In genomic region chr17:24648731-24649377, GRCm38 (mm10) we compare ENCODE assay signal across 9 mouse cellular contexts. TPM values are rescaled to one million over a fixed set of nuclear protein-coding genes. Genes with fewer than 3 reads are reported as not detected.
DNase-seq lines count a peak whose midpoint lies in the region; ATAC-seq lines count a peak whose summit lies in the region.
"Had no signal": no experiment of that assay in that cellular context is flagged by ENCODE, and none has a peak within 500 bp of the region (broad histone marks: within the 10 kb centered on the region; RNA-seq: fewer than 3 reads in every experiment).

No protein-coding gene starts in this region.

- H3K4me1 ChIP-seq in kidney, embryonic 15.5 days: peaks cover 57% of the 10 kb centered on the region
- peaks cover 35% of the 10 kb centered on the region for H3K4me1 ChIP-seq in embryonic facial prominence, embryonic 12.5 days
- H3K4me1 ChIP-seq in hindbrain, embryonic 15.5 days (replicated peaks): peaks cover 19% of the 10 kb centered on the region
- peaks cover 17% of the 10 kb centered on the region for H3K4me1 ChIP-seq in midbrain, embryonic 15.5 days

- H3K4me3 ChIP-seq in kidney, embryonic 15.5 days (replicated peaks): peak overlapping the region; percentile 87
- H3K4me3 ChIP-seq in embryonic facial prominence, embryonic 12.5 days: peak overlapping the region; percentile 72
- peak overlapping the region; percentile 72 for H3K4me3 ChIP-seq in hindbrain, embryonic 15.5 days
- H3K4me3 ChIP-seq in midbrain, embryonic 15.5 days: peak overlapping the region; percentile 81

- WGBS in kidney, embryonic 15.5 days: 75% methylated on average over 10 of the region's 10 CpGs
- WGBS in embryonic facial prominence, embryonic 12.5 days: 70% methylated on average over 10 of the region's 10 CpGs
- WGBS in hindbrain, embryonic 15.5 days: 70% methylated on average over 10 of the region's 10 CpGs
- WGBS in midbrain, embryonic 15.5 days: 75% methylated on average over 10 of the region's 10 CpGs

- no peak for DNase-seq in kidney, postnatal 25 days
- no peak for DNase-seq in retina, postnatal 1 day
- DNase-seq in T-cell, adult 2 months (ENCODE audit: low spot score): no peak
- DNase-seq in testis, postnatal 10 days (ENCODE audit: low spot score): no peak

- H3K36me3 ChIP-seq in kidney, embryonic 15.5 days: no peaks in the 10 kb centered on the region
- no peaks in the 10 kb centered on the region for H3K36me3 ChIP-seq in embryonic facial prominence, embryonic 12.5 days
- H3K36me3 ChIP-seq in hindbrain, embryonic 15.5 days: no peaks in the 10 kb centered on the region
- no peaks in the 10 kb centered on the region for H3K36me3 ChIP-seq in midbrain, embryonic 15.5 days (replicated peaks)
- H3K36me3 ChIP-seq: G1E had no signal

- peak overlapping the region; percentile 84 for H3K27ac ChIP-seq in kidney, embryonic 15.5 days
- no peak overlapping the region for H3K27ac ChIP-seq in embryonic facial prominence, embryonic 12.5 days
- peak overlapping the region; percentile 80; the same call in 1 of the 2 replicates for H3K27ac ChIP-seq in hindbrain, embryonic 15.5 days (replicated peaks)
- H3K27ac ChIP-seq in midbrain, embryonic 15.5 days: no peak overlapping the region

- peak overlapping the region; percentile 89 for H3K9ac ChIP-seq in kidney, embryonic 15.5 days
- peak overlapping the region; percentile 91; the same call in 1 of the 2 replicates for H3K9ac ChIP-seq in embryonic facial prominence, embryonic 12.5 days
- H3K9ac ChIP-seq in hindbrain, embryonic 15.5 days: peak overlapping the region; percentile 87; the same call in 1 of the 2 replicates
- H3K9ac ChIP-seq in midbrain, embryonic 15.5 days: peak overlapping the region; percentile 85; the same call in 1 of the 2 replicates

- H3K4me2 ChIP-seq in kidney, embryonic 15.5 days: peak overlapping the region; percentile 99
- peak overlapping the region; percentile 97 for H3K4me2 ChIP-seq in embryonic facial prominence, embryonic 12.5 days (replicated peaks)
- peak overlapping the region; percentile 92 for H3K4me2 ChIP-seq in hindbrain, embryonic 15.5 days
- peak overlapping the region; percentile 93 for H3K4me2 ChIP-seq in midbrain, embryonic 15.5 days

- no peaks in the 10 kb centered on the region for H3K9me3 ChIP-seq in kidney, embryonic 15.5 days (replicated peaks)
- H3K9me3 ChIP-seq in embryonic facial prominence, embryonic 12.5 days: no peaks in the 10 kb centered on the region
- H3K9me3 ChIP-seq in hindbrain, embryonic 15.5 days: no peaks in the 10 kb centered on the region
- no peaks in the 10 kb centered on the region for H3K9me3 ChIP-seq in midbrain, embryonic 15.5 days
- H3K9me3 ChIP-seq: G1E had no signal

- H3K27me3 ChIP-seq in kidney, embryonic 15.5 days: peaks cover 12% of the 10 kb centered on the region
- no peaks in the 10 kb centered on the region for H3K27me3 ChIP-seq in embryonic facial prominence, embryonic 12.5 days
- H3K27me3 ChIP-seq in hindbrain, embryonic 15.5 days: 0 out of 2 replicates have a peak, but pooled peaks cover 7% of the 10 kb centered on the region
- 0 out of 2 replicates have a peak, but pooled peaks cover 3% of the 10 kb centered on the region for H3K27me3 ChIP-seq in midbrain, embryonic 15.5 days (replicated peaks)

- ATAC-seq in kidney, embryonic 15.5 days (replicated peaks; ENCODE audit: low FRiP score): no peak
- ATAC-seq in embryonic facial prominence, embryonic 12.5 days (ENCODE audit: insufficient number of reproducible peaks, insufficient read depth, low FRiP score, low TSS enrichment): no peak
- ATAC-seq in hindbrain, embryonic 15.5 days (ENCODE audit: low FRiP score, low read depth): no peak
- ATAC-seq in midbrain, embryonic 15.5 days (replicated peaks): no peak

RNA-seq across cellular contexts. Expression of gene Slc9a3r2, which starts 1.3 kb away (rescaled TPM):
- 101 and 106 TPM in 2 replicates for polyA plus RNA-seq in kidney, embryonic 15.5 days (2015; fragmentation: Nextera tagmentation; extraction: Ambion mirVana)
- 59.6 and 60.6 TPM in 2 replicates for polyA plus RNA-seq in embryonic facial prominence, embryonic 12.5 days (2016; fragmentation: Nextera tagmentation; extraction: Ambion mirVana)
- polyA plus RNA-seq in hindbrain, embryonic 15.5 days (2015; fragmentation: Nextera tagmentation; extraction: Ambion mirVana): 55.5 and 57.0 TPM in 2 replicates
- polyA plus RNA-seq in midbrain, embryonic 15.5 days (2015; fragmentation: Nextera tagmentation; extraction: Ambion mirVana): 45.3 and 52.6 TPM in 2 replicates

RNA-seq across cellular contexts. Expression of gene Npw, which starts 9.4 kb away (rescaled TPM):
- polyA plus RNA-seq in kidney, embryonic 15.5 days (2015; fragmentation: Nextera tagmentation; extraction: Ambion mirVana): 0.35 and 0.43 TPM in 2 replicates
- polyA plus RNA-seq in embryonic facial prominence, embryonic 12.5 days (2016; fragmentation: Nextera tagmentation; extraction: Ambion mirVana): 0.35 and 0.76 TPM in 2 replicates
- 0.31 and 0.54 TPM in 2 replicates for polyA plus RNA-seq in hindbrain, embryonic 15.5 days (2015; fragmentation: Nextera tagmentation; extraction: Ambion mirVana)
- polyA plus RNA-seq in midbrain, embryonic 15.5 days (2015; fragmentation: Nextera tagmentation; extraction: Ambion mirVana): 0.38 and 0.66 TPM in 2 replicates
- polyA plus RNA-seq: G1E had no signal

RNA-seq across cellular contexts. Expression of gene Nthl1, which starts 16.4 kb away (rescaled TPM):
- polyA plus RNA-seq in kidney, embryonic 15.5 days (2015; fragmentation: Nextera tagmentation; extraction: Ambion mirVana): 20.0 and 20.6 TPM in 2 replicates
- 26.2 and 26.9 TPM in 2 replicates for polyA plus RNA-seq in embryonic facial prominence, embryonic 12.5 days (2016; fragmentation: Nextera tagmentation; extraction: Ambion mirVana)
- polyA plus RNA-seq in hindbrain, embryonic 15.5 days (2015; fragmentation: Nextera tagmentation; extraction: Ambion mirVana): 11.4 and 11.6 TPM in 2 replicates
- polyA plus RNA-seq in midbrain, embryonic 15.5 days (2015; fragmentation: Nextera tagmentation; extraction: Ambion mirVana): 10.0 and 11.0 TPM in 2 replicates

RNA-seq across cellular contexts. Expression of gene Tsc2, which starts 16.4 kb away (rescaled TPM):
- polyA plus RNA-seq in kidney, embryonic 15.5 days (2015; fragmentation: Nextera tagmentation; extraction: Ambion mirVana): 60.8 and 71.0 TPM in 2 replicates
- polyA plus RNA-seq in embryonic facial prominence, embryonic 12.5 days (2016; fragmentation: Nextera tagmentation; extraction: Ambion mirVana): 72.8 and 82.0 TPM in 2 replicates
- polyA plus RNA-seq in hindbrain, embryonic 15.5 days (2015; fragmentation: Nextera tagmentation; extraction: Ambion mirVana): 71.7 and 81.0 TPM in 2 replicates
- 83.8 and 89.6 TPM in 2 replicates for polyA plus RNA-seq in midbrain, embryonic 15.5 days (2015; fragmentation: Nextera tagmentation; extraction: Ambion mirVana)

RNA-seq across cellular contexts. Expression of gene Zfp598, which starts 20.6 kb away (rescaled TPM):
- polyA plus RNA-seq in kidney, embryonic 15.5 days (2015; fragmentation: Nextera tagmentation; extraction: Ambion mirVana): 23.9 and 27.6 TPM in 2 replicates
- 23.5 and 25.4 TPM in 2 replicates for polyA plus RNA-seq in embryonic facial prominence, embryonic 12.5 days (2016; fragmentation: Nextera tagmentation; extraction: Ambion mirVana)
- 20.6 and 24.5 TPM in 2 replicates for polyA plus RNA-seq in hindbrain, embryonic 15.5 days (2015; fragmentation: Nextera tagmentation; extraction: Ambion mirVana)
- polyA plus RNA-seq in midbrain, embryonic 15.5 days (2015; fragmentation: Nextera tagmentation; extraction: Ambion mirVana): 21.9 and 22.9 TPM in 2 replicates

Comparison
In these comparisons a context has a peak if more than half of its experiments do, and no peak if none do; other contexts are left out.
1. H3K27ac ChIP-seq: peak in kidney, embryonic 15.5 days (single experiment) and hindbrain, embryonic 15.5 days (single experiment); none in embryonic facial prominence, embryonic 12.5 days (single experiment) and midbrain, embryonic 15.5 days (single experiment).
2. Peak in every context shown above with its lines, with median percentiles within 50 percentile points of each other: H3K4me2 ChIP-seq, H3K4me3 ChIP-seq and H3K9ac ChIP-seq.